Mouse (Mus musculus): Measurements from ENCODE around the gene Gm13271. TPM values are rescaled to one million over a fixed set of nuclear protein-coding genes. Genes with fewer than 3 reads are reported as not detected.
A peak's percentile ranks its signal among the peaks of the same experiment; 100 is the strongest.
"Not testable (repeated sequence)": the region's sequence is repeated elsewhere in the genome, so short reads cannot be mapped to it uniquely, and the experiment has no call there.

Gm13271 gene
- polyA plus RNA-seq, 1 experiment from 2014 or later = not detected

GRCm38 (mm10) chr4:88793936-88794675 lies 39.4 kb downstream of the Gm13271 start, which contains the start of gene Gm13275:
Gene Gm13275, plus strand, starts transcription at chr4:88794487.
- not testable (repeated sequence) for H3K4me3 ChIP-seq; H3K27me3 ChIP-seq (replicated peaks); H3K27ac ChIP-seq (replicated peaks); H3K9me3 ChIP-seq; H3K9ac ChIP-seq; H3K4me1 ChIP-seq; ATAC-seq (ENCODE audit: extremely low read depth, insufficient number of reproducible peaks, low FRiP score, low TSS enrichment); H3K36me3 ChIP-seq; H3K4me2 ChIP-seq
- 2% methylated on average over 13 of the region's 52 CpGs for WGBS

DNA sequence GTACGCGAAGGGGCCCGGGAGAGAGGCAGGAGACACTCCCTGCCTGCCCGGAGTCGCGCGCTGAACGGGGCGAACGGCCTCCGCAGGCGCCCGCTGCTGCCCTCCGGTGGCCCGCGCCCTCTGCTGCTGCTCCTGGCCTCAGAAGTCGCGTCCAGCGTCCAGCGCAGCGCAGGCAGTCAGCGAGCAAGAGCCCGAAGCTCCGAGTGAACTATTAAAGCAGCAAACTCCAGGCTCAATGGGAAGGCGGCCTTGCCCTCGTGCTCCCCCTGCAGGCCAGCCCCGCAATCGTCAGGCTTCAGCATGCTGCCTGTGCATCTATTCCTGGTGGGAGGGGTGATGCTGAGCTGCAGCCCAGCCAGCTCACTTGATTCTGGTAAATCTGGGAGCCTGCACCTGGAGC lies 42.4 kb downstream of the Gm13271 start, which contains the start of gene Gm13279:
Gene Gm13279 (plus strand): TSS at position 301 of the 400 bp plus-strand sequence.
- H3K27ac ChIP-seq (replicated peaks) = not testable (repeated sequence)

DNA sequence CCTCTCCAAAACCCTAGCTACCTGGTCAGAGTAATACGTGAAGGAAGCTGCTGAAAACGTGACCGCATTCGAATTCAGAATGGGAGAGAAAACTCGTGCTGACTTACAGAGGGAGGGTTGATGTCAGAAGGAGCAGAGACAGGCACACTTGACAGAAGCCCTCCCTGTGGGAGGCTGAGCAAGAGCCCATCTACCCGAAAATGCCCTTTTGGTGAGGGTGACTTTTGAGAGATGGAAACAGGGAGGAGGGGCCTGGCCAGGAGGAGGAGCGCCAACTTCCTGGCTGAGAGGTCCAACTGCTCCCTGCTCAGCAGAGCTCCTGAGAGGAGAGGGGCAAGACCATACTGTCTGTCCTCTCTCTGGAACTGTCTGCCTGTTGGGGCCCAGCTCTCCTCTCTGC lies 44.7 kb downstream of the Gm13271 start, which contains the start of gene Gm13285:
Gene Gm13285 (plus strand): TSS at position 301 of the 400 bp plus-strand sequence.
- H3K4me1 ChIP-seq; H3K27ac ChIP-seq (replicated peaks); H3K4me3 ChIP-seq; H3K9ac ChIP-seq; ATAC-seq (ENCODE audit: extremely low read depth, insufficient number of reproducible peaks, low FRiP score, low TSS enrichment); H3K4me2 ChIP-seq; H3K27me3 ChIP-seq (replicated peaks); H3K9me3 ChIP-seq; H3K36me3 ChIP-seq: not testable (repeated sequence)
- 19% methylated on average over 5 of the region's 7 CpGs for WGBS

More for the DNA sequence above, 42.4 kb downstream of the Gm13271 start, which contains the start of gene Gm13279:
- H3K4me1 ChIP-seq; H3K36me3 ChIP-seq; H3K9me3 ChIP-seq; ATAC-seq (ENCODE audit: extremely low read depth, insufficient number of reproducible peaks, low FRiP score, low TSS enrichment); H3K9ac ChIP-seq; H3K4me2 ChIP-seq; H3K4me3 ChIP-seq; H3K27me3 ChIP-seq (replicated peaks): not testable (repeated sequence)
- WGBS = no CpG with 5 or more reads among the region's 28 CpGs

GRCm38 (mm10) chr4:88802954-88803353 lies 48.3 kb downstream of the Gm13271 start, which contains the start of gene Gm13287:
Gene Gm13287, plus strand, starts transcription at chr4:88803254.
- Histone ChIP-seq H3K4me2 (peak within 1 kb of the TSS; percentile 49), H3K27me3 (replicated peaks) (peaks cover 10% of the 10 kb centered on the region)
- not testable (repeated sequence) for H3K27ac ChIP-seq (replicated peaks); H3K4me1 ChIP-seq; H3K4me3 ChIP-seq; ATAC-seq (ENCODE audit: extremely low read depth, insufficient number of reproducible peaks, low FRiP score, low TSS enrichment); H3K9me3 ChIP-seq; H3K36me3 ChIP-seq; H3K9ac ChIP-seq
- WGBS = no CpG with 5 or more reads among the region's 29 CpGs

Other genes with a start within 250 kb of the Gm13271 start
- not detected in 2 replicates for gene Ifnb1, start 232.1 kb upstream of the Gm13271 start, polyA plus RNA-seq (2015; fragmentation: Nextera tagmentation; extraction: Ambion mirVana)
- gene Ifna15, start 196.6 kb upstream of the Gm13271 start, polyA plus RNA-seq (2015; fragmentation: Nextera tagmentation; extraction: Ambion mirVana) = not detected in 2 replicates
- not detected in 2 replicates for gene Ifna14, start 183.1 kb upstream of the Gm13271 start, polyA plus RNA-seq (2015; fragmentation: Nextera tagmentation; extraction: Ambion mirVana)
- gene Ifna9, start 162.5 kb upstream of the Gm13271 start, polyA plus RNA-seq (2015; fragmentation: Nextera tagmentation; extraction: Ambion mirVana) = not detected in 2 replicates
- not detected in 2 replicates for gene Ifna12, start 151.5 kb upstream of the Gm13271 start, polyA plus RNA-seq (2015; fragmentation: Nextera tagmentation; extraction: Ambion mirVana)
- gene C87499, start 120.5 kb upstream of the Gm13271 start, polyA plus RNA-seq (2015; fragmentation: Nextera tagmentation; extraction: Ambion mirVana) = not detected in 2 replicates
- gene Ifna13, start 110.4 kb upstream of the Gm13271 start, polyA plus RNA-seq (2015; fragmentation: Nextera tagmentation; extraction: Ambion mirVana) = not detected in 2 replicates
- gene Ifna16, start 77.9 kb upstream of the Gm13271 start, polyA plus RNA-seq (2015; fragmentation: Nextera tagmentation; extraction: Ambion mirVana) = not detected in 2 replicates
- gene Ifna2, start 71.0 kb upstream of the Gm13271 start, polyA plus RNA-seq (2015; fragmentation: Nextera tagmentation; extraction: Ambion mirVana) = not detected in 2 replicates
- not detected in 2 replicates for gene Ifnab, start 63.5 kb upstream of the Gm13271 start, polyA plus RNA-seq (2015; fragmentation: Nextera tagmentation; extraction: Ambion mirVana)
- gene Gm26566, start 33.1 kb upstream of the Gm13271 start, polyA plus RNA-seq (2015; fragmentation: Nextera tagmentation; extraction: Ambion mirVana) = 0.33 and 0.84 TPM in 2 replicates
- gene Klhl9, start 32.4 kb upstream of the Gm13271 start, polyA plus RNA-seq (2015; fragmentation: Nextera tagmentation; extraction: Ambion mirVana) = 70.7 and 76.5 TPM in 2 replicates
- 0.20 and 0.31 TPM in 2 replicates for gene Gm13283, start 5.3 kb downstream of the Gm13271 start, polyA plus RNA-seq (2015; fragmentation: Nextera tagmentation; extraction: Ambion mirVana)
- gene Gm13290, start 19.0 kb downstream of the Gm13271 start, polyA plus RNA-seq (2015; fragmentation: Nextera tagmentation; extraction: Ambion mirVana) = 0.29 TPM in 1 of 2 replicates, not detected in the other
- gene Gm13289, start 22.1 kb downstream of the Gm13271 start, polyA plus RNA-seq (2015; fragmentation: Nextera tagmentation; extraction: Ambion mirVana) = not detected in 2 replicates
- not detected in 2 replicates for gene Gm13272, start 25.0 kb downstream of the Gm13271 start, polyA plus RNA-seq (2015; fragmentation: Nextera tagmentation; extraction: Ambion mirVana)
- gene Ifnz, start 27.3 kb downstream of the Gm13271 start, polyA plus RNA-seq (2015; fragmentation: Nextera tagmentation; extraction: Ambion mirVana) = not detected in 2 replicates
- gene Gm13276, start 30.8 kb downstream of the Gm13271 start, polyA plus RNA-seq (2015; fragmentation: Nextera tagmentation; extraction: Ambion mirVana) = not detected in 2 replicates
- not detected in 2 replicates for gene Gm13277, start 33.8 kb downstream of the Gm13271 start, polyA plus RNA-seq (2015; fragmentation: Nextera tagmentation; extraction: Ambion mirVana)
- not detected in 2 replicates for gene Gm13278, start 36.7 kb downstream of the Gm13271 start, polyA plus RNA-seq (2015; fragmentation: Nextera tagmentation; extraction: Ambion mirVana)
- gene Gm13275, start 39.6 kb downstream of the Gm13271 start, polyA plus RNA-seq (2015; fragmentation: Nextera tagmentation; extraction: Ambion mirVana) = not detected in 2 replicates
- not detected in 2 replicates for gene Gm13279, start 42.5 kb downstream of the Gm13271 start, polyA plus RNA-seq (2015; fragmentation: Nextera tagmentation; extraction: Ambion mirVana)
- gene Gm13285, start 44.8 kb downstream of the Gm13271 start, polyA plus RNA-seq (2015; fragmentation: Nextera tagmentation; extraction: Ambion mirVana) = 0.68 and 0.82 TPM in 2 replicates
- gene Gm13287, start 48.4 kb downstream of the Gm13271 start, polyA plus RNA-seq (2015; fragmentation: Nextera tagmentation; extraction: Ambion mirVana) = not detected in 2 replicates
- gene Gm13288, start 50.7 kb downstream of the Gm13271 start, polyA plus RNA-seq (2015; fragmentation: Nextera tagmentation; extraction: Ambion mirVana) = not detected in 2 replicates
- not detected in 2 replicates for gene Ifna7, start 61.4 kb downstream of the Gm13271 start, polyA plus RNA-seq (2015; fragmentation: Nextera tagmentation; extraction: Ambion mirVana)
- not detected in 2 replicates for gene Ifna11, start 65.1 kb downstream of the Gm13271 start, polyA plus RNA-seq (2015; fragmentation: Nextera tagmentation; extraction: Ambion mirVana)
- not detected in 2 replicates for gene Ifna6, start 72.5 kb downstream of the Gm13271 start, polyA plus RNA-seq (2015; fragmentation: Nextera tagmentation; extraction: Ambion mirVana)
- gene Ifna5, start 80.7 kb downstream of the Gm13271 start, polyA plus RNA-seq (2015; fragmentation: Nextera tagmentation; extraction: Ambion mirVana) = not detected in 2 replicates
- not detected in 2 replicates for gene Ifna4, start 87.0 kb downstream of the Gm13271 start, polyA plus RNA-seq (2015; fragmentation: Nextera tagmentation; extraction: Ambion mirVana)
- not detected in 2 replicates for gene Ifna1, start 95.2 kb downstream of the Gm13271 start, polyA plus RNA-seq (2015; fragmentation: Nextera tagmentation; extraction: Ambion mirVana)
- not detected in 2 replicates for gene Ifne, start 125.3 kb downstream of the Gm13271 start, polyA plus RNA-seq (2015; fragmentation: Nextera tagmentation; extraction: Ambion mirVana)

Data from heart, embryonic 13.5 days (tissue).